Mouse (Mus musculus) G1E-ER4 (cell line): Measurements from ENCODE around the gene Bach2. TPM values are rescaled to one million over a fixed set of nuclear protein-coding genes. Genes with fewer than 3 reads are reported as not detected.

Experiments used
- GATA1 ChIP-seq: IDR thresholded peaks from one replicate; pipeline ENCODE4 v1.8.0; 2012; ENCODE audit warnings: low read length, inconsistent platforms
- polyA plus RNA-seq: library from polyadenylated mRNA; stranded (reverse); fragments of >175 nt; gene quantifications from 2 replicates; pipeline ENCODE4 v1.2.3, GENCODE M21; 2012

Gene Bach2
- polyA plus RNA-seq, 1 experiment: not detected

GRCm38 (mm10) chr4:32297071-32297671, 58.6 kb downstream of the Bach2 start:
- no peak for TF ChIP-seq GATA1

- TF ChIP-seq GATA1: no peak
Measured at GRCm38 (mm10) chr4:32299221-32299620, 60.6 kb downstream of the Bach2 start.

DNA sequence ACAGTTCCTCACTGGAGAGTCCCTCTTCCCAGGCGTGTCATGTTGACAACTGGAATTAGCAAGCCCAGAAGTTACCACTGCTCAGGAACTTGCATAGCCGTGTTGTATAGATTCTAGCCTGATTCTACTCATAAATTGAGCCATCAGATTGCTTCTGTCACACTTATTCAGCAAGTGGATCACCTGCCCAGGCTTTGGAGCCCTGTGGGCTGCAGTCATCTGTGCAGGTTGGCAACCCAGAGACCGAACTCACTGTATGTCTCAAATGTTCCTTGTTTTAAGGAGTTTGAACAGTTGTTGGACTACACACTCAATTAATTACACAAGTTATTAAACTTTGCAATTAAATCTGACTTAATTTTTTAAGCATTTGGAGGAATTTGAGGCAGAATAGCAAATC, 61.4 kb downstream of the Bach2 start:
- TF ChIP-seq GATA1: no peak

GRCm38 (mm10) chr4:32302668-32303067, 64.1 kb downstream of the Bach2 start:
- no peak for TF ChIP-seq GATA1

DNA sequence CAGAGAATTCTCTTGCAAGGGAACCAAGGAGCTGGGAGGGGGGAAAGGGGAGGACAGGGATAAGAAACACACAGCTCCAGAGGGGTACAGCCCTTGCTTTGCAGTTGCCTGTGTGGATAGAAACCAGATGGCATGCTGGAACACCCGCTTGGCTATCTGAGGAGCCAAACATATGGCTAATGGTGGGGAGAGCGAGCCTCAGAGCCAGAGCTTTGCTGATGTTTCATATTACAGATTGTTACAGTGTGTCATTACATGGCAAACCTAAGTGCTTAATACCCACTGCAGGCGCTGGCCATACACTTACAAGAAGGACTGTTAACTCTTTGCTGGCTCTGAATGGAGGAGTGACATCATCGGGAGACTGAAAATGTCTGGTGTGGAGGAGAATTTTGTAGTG, 64.5 kb downstream of the Bach2 start:
- TF ChIP-seq GATA1: no peak

GRCm38 (mm10) chr4:32303674-32304073, 65.1 kb downstream of the Bach2 start:
- no peak for TF ChIP-seq GATA1

DNA sequence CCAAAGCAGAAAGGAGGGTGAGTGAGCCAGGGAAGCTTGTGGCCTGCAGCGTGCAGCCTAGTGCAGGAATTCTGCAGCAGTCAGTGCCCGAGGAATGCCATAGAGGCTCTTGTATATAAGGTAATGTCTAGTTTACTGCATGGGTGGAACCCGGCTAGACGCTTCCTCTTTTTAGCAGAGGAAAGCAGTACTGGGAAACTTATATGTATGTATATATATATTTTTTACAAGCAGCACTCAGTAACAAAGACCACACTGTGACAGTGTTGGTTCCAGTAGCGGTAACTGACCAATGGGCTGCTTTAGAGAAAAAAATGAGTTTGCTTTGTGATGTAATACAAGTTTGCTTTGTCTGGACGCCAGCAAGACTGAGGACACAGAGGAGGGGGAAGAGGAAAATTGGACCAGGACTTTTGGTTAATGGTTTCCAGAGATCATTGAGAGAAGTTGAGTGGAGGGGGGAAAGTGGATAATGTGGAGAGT, 65.7 kb downstream of the Bach2 start:
- TF ChIP-seq GATA1: no peak

DNA sequence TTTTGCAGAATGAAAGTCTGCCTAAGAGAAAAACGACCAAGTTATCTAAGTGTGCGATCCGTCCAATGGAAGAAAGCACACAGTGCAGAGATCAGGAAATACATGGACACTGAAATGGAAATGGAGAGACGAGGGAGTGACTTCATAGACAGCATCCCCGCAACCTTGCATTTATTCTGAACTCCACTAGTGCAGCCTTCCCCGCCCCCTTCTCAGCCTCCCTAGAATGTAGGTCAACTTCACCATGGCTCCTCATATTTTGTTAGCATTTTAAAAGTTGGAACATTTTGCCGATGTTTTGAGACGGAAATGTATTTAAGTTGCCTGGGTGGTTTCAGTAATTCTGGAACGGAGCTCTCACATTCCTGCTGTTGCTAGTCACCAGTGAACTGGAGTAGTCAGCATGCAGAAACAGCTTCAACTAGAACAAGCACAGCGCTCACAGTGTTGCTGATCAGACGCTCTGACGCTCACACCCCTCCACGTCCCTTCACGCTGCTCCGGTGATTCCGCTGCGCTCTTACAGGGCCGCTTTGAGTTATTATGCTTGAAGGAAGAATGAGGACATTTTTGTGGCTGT, 66.5 kb downstream of the Bach2 start:
- no peak for TF ChIP-seq GATA1

DNA sequence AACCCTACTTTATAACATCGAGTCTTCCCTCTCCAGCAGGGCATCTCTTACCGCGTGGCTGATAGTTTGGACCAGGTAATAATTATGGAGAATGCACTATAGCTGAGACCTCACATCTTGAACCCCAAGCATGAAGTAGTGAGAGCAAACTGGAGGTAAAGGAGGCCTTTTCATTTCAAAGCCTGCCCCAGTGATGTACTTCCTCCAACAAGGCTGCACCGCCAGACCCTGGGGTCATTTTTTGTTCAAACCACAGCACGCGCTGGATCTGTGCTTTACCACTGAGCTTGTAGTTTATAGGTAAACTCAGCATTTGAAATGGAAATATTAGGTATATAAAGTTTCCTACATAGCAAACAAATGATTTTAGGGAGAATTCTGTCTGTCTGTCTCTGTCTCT, 67.1 kb downstream of the Bach2 start:
- TF ChIP-seq GATA1: no peak

- TF ChIP-seq GATA1: no peak
Measured at GRCm38 (mm10) chr4:32306169-32306792, 67.7 kb downstream of the Bach2 start.

DNA sequence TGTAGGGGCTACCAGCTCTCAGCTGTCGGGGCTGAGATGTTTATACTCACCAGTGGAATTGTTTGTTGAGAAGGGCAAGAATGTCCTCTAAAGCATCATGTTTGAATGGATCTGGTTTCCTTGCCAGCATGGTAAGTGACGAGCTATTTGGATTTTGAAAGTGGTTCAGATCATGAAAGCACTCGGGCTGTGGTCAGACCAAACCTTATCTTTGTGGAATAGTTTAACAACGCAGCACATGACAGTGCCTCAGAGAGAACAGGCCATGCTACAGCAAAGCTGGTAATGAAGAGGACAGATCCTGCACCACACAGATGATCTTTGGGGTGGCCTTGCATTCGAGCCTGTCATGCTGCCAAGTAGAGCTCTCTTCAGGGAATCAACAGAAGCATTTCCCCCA, 68.6 kb downstream of the Bach2 start:
- no peak for TF ChIP-seq GATA1

- no peak for TF ChIP-seq GATA1
Measured at GRCm38 (mm10) chr4:32312171-32312946, 73.8 kb downstream of the Bach2 start.

DNA sequence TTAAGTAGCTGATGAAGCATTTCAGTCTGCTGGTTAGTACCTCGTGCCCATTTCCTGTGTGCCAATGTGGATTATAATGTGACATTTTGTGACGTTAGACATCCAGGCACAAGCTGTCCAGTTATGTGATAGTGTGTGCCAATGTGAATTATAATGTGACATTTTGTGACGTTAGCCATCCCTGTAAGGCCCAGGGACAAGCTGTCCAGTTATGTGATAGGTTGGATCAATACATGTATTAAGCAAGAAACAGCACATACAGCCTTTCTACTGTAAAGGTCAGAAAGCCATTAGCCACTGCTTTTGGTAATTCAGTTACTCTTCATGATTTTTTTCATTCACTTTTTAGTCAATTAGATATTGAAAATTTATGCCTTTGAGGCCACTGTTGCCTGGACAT, 76.3 kb downstream of the Bach2 start:
- TF ChIP-seq GATA1: no peak

DNA sequence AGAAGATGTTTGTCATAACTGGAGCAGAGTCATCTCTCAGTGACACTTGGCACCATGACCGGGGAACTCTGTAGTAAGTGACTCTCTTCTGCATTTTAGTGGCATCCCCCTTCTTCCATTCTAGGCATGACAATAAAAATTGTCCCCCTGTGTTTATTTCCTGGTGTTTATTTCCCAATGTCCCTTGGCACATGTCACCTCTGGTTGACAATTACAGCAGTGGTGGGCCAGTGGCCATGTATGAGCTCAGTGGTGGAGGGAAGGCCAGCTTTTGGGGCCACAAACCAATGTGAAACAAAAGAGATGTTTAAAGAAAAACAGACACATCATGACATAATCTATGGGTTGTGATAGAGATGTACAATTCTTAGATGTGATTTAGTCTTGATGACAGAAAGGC, 80.0 kb downstream of the Bach2 start:
- TF ChIP-seq GATA1: no peak

DNA sequence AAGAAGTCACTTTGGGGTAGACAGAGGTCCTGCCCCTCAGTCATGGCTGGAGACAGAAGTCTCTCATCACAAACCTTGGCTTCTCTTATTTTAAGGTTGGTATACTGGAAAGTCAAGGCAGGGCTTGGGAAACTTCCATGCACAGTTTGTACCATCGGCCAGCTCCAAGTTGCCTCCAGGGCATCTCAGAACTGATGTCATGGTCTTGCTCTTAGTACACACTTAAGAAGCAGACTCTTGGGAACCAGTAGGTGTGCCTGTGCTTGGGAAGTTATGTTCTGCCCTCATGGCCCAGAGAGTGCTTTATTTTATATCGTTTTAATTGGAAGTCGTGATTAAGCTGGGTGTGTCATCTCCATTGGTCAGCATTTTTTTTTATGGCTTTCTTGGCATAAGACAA, 80.7 kb downstream of the Bach2 start:
- TF ChIP-seq GATA1: no peak

GRCm38 (mm10) chr4:32320039-32320438, 81.4 kb downstream of the Bach2 start:
- no peak for TF ChIP-seq GATA1

GRCm38 (mm10) chr4:32324111-32324510, 85.5 kb downstream of the Bach2 start:
- TF ChIP-seq GATA1: no peak
